Mouse (Mus musculus): ENCODE measurements at regions not wholly inside any gene's neighbourhood (a gene's known extent, or its start where the extent isn't known, plus 50 kb on each side); places are given as distances from the start of the nearest gene placed in this dataset.

DNA sequence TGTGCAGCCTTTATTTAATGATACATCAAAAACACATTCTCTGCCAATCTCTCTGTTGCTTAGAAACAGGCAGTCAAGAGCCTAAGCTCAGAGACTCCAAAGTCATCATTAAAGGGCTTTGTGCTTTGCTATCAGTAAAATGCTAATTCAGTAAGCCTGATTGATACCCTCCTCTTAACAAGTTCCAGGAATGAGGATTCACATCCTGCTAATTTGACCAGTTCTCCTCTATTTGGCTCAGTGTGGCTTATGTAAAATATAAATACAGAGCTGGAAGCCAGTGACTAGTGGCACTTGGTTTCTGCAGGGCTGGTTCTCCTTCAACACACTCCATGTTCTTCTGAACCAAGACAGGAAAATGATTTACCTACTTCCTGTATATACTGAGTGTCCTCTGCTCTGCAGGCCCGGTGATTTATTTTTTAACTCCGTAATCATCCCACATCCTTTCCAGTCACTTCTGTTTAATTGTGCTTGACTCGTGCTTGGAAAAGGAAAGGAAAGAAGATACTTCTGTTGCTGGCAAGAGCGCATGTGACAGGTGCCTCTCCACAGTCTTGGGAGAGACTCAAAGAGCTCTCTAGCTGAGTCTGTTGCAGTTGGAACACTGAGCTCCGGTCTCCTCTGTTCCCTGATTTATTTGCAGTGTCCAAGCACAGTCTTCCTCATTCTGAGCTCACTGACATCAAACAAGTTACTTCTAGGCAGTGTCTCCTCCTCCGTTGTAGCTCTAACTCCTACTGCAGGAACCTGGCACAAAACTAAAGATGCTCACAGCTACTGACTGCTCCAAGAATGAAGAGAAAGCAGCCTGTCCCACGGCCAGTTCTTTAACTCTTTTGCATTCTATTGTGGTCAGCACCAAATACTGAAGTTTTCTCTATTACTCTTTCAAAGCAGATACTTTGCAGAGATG, 559.0 kb downstream of the Rps29 start:
- H3K27ac ChIP-seq (ENCODE audit: low read length), result no peak overlapping the region
- no peaks in the 10 kb centered on the region for H3K36me3 ChIP-seq (ENCODE audit: control insufficient read depth, insufficient read depth, low read length)
- no peak overlapping the region for H3K9ac ChIP-seq (ENCODE audit: low read depth, low read length)
- no peaks in the 10 kb centered on the region for H3K27me3 ChIP-seq (replicated peaks; ENCODE audit: control insufficient read depth, insufficient read depth, low read length)
- no peak for ATAC-seq
- 29% methylated on average over 7 of the region's 7 CpGs for WGBS
- no peak overlapping the region for H3K4me2 ChIP-seq (ENCODE audit: low read depth, low read length)
- no peak overlapping the region for H3K4me3 ChIP-seq (ENCODE audit: low read length)
- H3K4me1 ChIP-seq (ENCODE audit: control insufficient read depth, insufficient read depth, low read length), result no peaks in the 10 kb centered on the region
- H3K9me3 ChIP-seq (ENCODE audit: control insufficient read depth, low read length), result no peaks in the 10 kb centered on the region

GRCm38 (mm10) chr12:68599016-68599616, 559.9 kb downstream of the Rps29 start:
- no peaks in the 10 kb centered on the region for H3K9me3 ChIP-seq (ENCODE audit: control insufficient read depth, low read length)
- H3K4me3 ChIP-seq (ENCODE audit: low read length), result no peak overlapping the region
- H3K27me3 ChIP-seq (replicated peaks; ENCODE audit: control insufficient read depth, insufficient read depth, low read length), result no peaks in the 10 kb centered on the region
- H3K27ac ChIP-seq (ENCODE audit: low read length), result no peak overlapping the region
- H3K4me2 ChIP-seq (ENCODE audit: low read depth, low read length), result no peak overlapping the region
- H3K9ac ChIP-seq (ENCODE audit: low read depth, low read length), result no peak overlapping the region
- no peak for ATAC-seq
- no peaks in the 10 kb centered on the region for H3K4me1 ChIP-seq (ENCODE audit: control insufficient read depth, insufficient read depth, low read length)
- WGBS, result 67% methylated on average over 8 of the region's 8 CpGs
- H3K36me3 ChIP-seq (ENCODE audit: control insufficient read depth, insufficient read depth, low read length), result no peaks in the 10 kb centered on the region

- WGBS, result 82% methylated on average over 3 of the region's 3 CpGs
- Histone ChIP-seq H3K4me2 (ENCODE audit: low read depth, low read length) (no peak overlapping the region), H3K4me3 (ENCODE audit: low read length) (no peak overlapping the region), H3K4me1 (ENCODE audit: control insufficient read depth, insufficient read depth, low read length) (no peaks in the 10 kb centered on the region), H3K36me3 (ENCODE audit: control insufficient read depth, insufficient read depth, low read length) (no peaks in the 10 kb centered on the region), H3K27ac (ENCODE audit: low read length) (no peak overlapping the region), H3K9me3 (ENCODE audit: control insufficient read depth, low read length) (no peaks in the 10 kb centered on the region), H3K9ac (ENCODE audit: low read depth, low read length) (no peak overlapping the region), H3K27me3 (replicated peaks; ENCODE audit: control insufficient read depth, insufficient read depth, low read length) (no peaks in the 10 kb centered on the region)
- ATAC-seq, result no peak
These were observed 573.5 kb downstream of the Rps29 start for GRCm38 (mm10) chr12:68585524-68585872.

- H3K27ac ChIP-seq (ENCODE audit: low read length), result no peak overlapping the region
- H3K27me3 ChIP-seq (replicated peaks; ENCODE audit: control insufficient read depth, insufficient read depth, low read length), result no peaks in the 10 kb centered on the region
- H3K9ac ChIP-seq (ENCODE audit: low read depth, low read length), result no peak overlapping the region
- no peaks in the 10 kb centered on the region for H3K36me3 ChIP-seq (ENCODE audit: control insufficient read depth, insufficient read depth, low read length)
- no peak overlapping the region for H3K4me3 ChIP-seq (ENCODE audit: low read length)
- no peaks in the 10 kb centered on the region for H3K9me3 ChIP-seq (ENCODE audit: control insufficient read depth, low read length)
- WGBS, result 35% methylated on average over 6 of the region's 6 CpGs
- no peak overlapping the region for H3K4me2 ChIP-seq (ENCODE audit: low read depth, low read length)
- ATAC-seq, result no peak
- H3K4me1 ChIP-seq (ENCODE audit: control insufficient read depth, insufficient read depth, low read length), result no peaks in the 10 kb centered on the region
These were observed 574.0 kb downstream of the Rps29 start for GRCm38 (mm10) chr12:68584786-68585523.

- H3K4me3 ChIP-seq (ENCODE audit: low read length), result no peak overlapping the region
- no peak for ATAC-seq
- no peak overlapping the region for H3K4me2 ChIP-seq (ENCODE audit: low read depth, low read length)
- no peaks in the 10 kb centered on the region for H3K4me1 ChIP-seq (ENCODE audit: control insufficient read depth, insufficient read depth, low read length)
- no peaks in the 10 kb centered on the region for H3K36me3 ChIP-seq (ENCODE audit: control insufficient read depth, insufficient read depth, low read length)
- no peak overlapping the region for H3K27ac ChIP-seq (ENCODE audit: low read length)
- WGBS, result 58% methylated on average over 5 of the region's 5 CpGs
- H3K27me3 ChIP-seq (replicated peaks; ENCODE audit: control insufficient read depth, insufficient read depth, low read length), result no peaks in the 10 kb centered on the region
- H3K9me3 ChIP-seq (ENCODE audit: control insufficient read depth, low read length), result no peaks in the 10 kb centered on the region
- H3K9ac ChIP-seq (ENCODE audit: low read depth, low read length), result no peak overlapping the region
These were observed 579.1 kb downstream of the Rps29 start for GRCm38 (mm10) chr12:68579909-68580308.

DNA sequence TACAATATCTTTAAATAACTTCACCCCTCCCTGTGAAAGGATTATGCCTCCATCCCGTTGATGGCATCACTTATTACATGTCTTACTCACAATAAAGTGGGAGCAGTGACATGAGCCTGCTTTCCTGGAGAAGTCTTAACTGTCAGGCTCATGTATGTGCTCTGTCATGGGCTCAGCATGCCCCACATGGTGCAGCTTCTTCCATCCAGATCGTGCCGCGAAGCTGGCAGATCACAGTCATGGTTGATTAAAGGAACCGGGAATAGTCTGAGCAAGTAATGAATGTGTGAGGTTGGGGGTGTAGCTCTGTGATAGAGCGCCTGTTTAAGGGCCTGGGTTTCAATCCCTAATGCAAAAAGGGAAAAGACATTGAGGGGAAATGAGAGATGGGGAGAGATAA, 581.5 kb downstream of the Rps29 start:
- no peak for ATAC-seq
- no peak overlapping the region for H3K4me2 ChIP-seq (ENCODE audit: low read depth, low read length)

DNA sequence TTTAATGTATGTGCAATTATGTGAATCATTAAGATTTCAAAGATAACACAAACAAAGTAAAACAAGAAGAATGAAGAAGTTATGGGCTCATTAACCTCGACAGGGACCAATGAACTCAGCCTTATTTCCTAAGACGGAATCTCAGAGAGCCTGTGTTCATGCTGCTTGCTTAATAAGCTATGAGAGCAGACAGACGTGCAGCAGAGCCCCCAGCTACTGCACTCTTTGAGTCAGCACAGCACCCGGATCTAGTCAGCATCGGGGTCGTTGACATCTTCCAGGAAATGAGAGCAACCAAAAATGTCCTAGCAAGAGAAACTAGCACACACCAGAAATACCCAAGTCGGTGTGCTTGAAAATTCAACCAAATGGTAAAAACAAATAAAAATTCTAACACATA, 582.1 kb downstream of the Rps29 start:
- no peaks in the 10 kb centered on the region for H3K9me3 ChIP-seq (ENCODE audit: control insufficient read depth, low read length)
- no peak overlapping the region for H3K4me3 ChIP-seq (ENCODE audit: low read length)
- no peak for ATAC-seq
- WGBS, result 40% methylated on average over 7 of the region's 7 CpGs
- no peaks in the 10 kb centered on the region for H3K4me1 ChIP-seq (ENCODE audit: control insufficient read depth, insufficient read depth, low read length)
- no peak overlapping the region for H3K4me2 ChIP-seq (ENCODE audit: low read depth, low read length)
- H3K9ac ChIP-seq (ENCODE audit: low read depth, low read length), result no peak overlapping the region
- no peaks in the 10 kb centered on the region for H3K27me3 ChIP-seq (replicated peaks; ENCODE audit: control insufficient read depth, insufficient read depth, low read length)
- no peak overlapping the region for H3K27ac ChIP-seq (ENCODE audit: low read length)
- H3K36me3 ChIP-seq (ENCODE audit: control insufficient read depth, insufficient read depth, low read length), result no peaks in the 10 kb centered on the region

More for the DNA sequence above, 581.5 kb downstream of the Rps29 start:
- H3K27ac ChIP-seq (ENCODE audit: low read length), result no peak overlapping the region
- no peaks in the 10 kb centered on the region for H3K36me3 ChIP-seq (ENCODE audit: control insufficient read depth, insufficient read depth, low read length)
- no peaks in the 10 kb centered on the region for H3K27me3 ChIP-seq (replicated peaks; ENCODE audit: control insufficient read depth, insufficient read depth, low read length)
- H3K4me3 ChIP-seq (ENCODE audit: low read length), result no peak overlapping the region
- H3K9ac ChIP-seq (ENCODE audit: low read depth, low read length), result no peak overlapping the region
- H3K4me1 ChIP-seq (ENCODE audit: control insufficient read depth, insufficient read depth, low read length), result no peaks in the 10 kb centered on the region
- WGBS, result 69% methylated on average over 6 of the region's 6 CpGs
- H3K9me3 ChIP-seq (ENCODE audit: control insufficient read depth, low read length), result no peaks in the 10 kb centered on the region

DNA sequence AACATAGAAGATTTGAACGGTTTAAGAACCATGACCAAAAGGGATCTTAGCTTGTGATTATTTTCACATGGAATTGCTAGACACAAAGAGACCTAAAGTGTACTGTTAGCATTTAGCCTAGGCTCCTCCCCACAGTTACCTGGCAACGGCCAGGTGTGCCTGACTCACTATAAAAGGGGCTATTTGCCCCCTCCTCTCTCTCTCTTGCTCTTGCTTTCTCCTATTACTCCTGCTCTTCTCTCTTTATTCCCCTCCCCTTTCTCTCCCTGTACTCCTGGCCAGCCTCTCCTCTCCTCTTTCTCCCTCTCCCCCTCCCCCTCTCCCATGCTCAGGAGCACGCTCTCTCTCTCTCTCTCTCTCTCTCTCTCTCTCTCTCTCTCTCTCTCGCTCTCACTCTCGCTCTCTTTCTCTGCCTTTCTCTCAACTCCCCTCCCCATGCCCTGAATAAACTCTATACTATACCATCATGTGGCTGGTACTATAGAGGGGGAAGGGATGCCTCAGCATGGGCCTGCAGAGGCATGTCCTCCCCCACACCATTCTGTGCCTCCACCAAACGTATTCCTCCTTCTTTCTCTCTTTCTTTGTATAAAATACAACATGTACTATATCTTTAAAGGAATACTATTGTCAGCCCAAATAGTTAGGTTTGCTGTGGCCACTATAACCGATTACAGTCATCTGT, 603.9 kb downstream of the Rps29 start:
- 57% methylated on average over 7 of the region's 7 CpGs for WGBS
- no peak for ATAC-seq

GRCm38 (mm10) chr12:68554292-68554691, 604.7 kb downstream of the Rps29 start:
- H3K4me3 ChIP-seq (ENCODE audit: low read length), result no peak overlapping the region

More for the DNA sequence above, 603.9 kb downstream of the Rps29 start:
- Histone ChIP-seq H3K36me3 (ENCODE audit: control insufficient read depth, insufficient read depth, low read length) (no peaks in the 10 kb centered on the region), H3K9ac (ENCODE audit: low read depth, low read length) (no peak overlapping the region), H3K27me3 (replicated peaks; ENCODE audit: control insufficient read depth, insufficient read depth, low read length) (no peaks in the 10 kb centered on the region), H3K4me3 (ENCODE audit: low read length) (no peak overlapping the region), H3K27ac (ENCODE audit: low read length) (no peak overlapping the region), H3K4me2 (ENCODE audit: low read depth, low read length) (no peak overlapping the region), H3K9me3 (ENCODE audit: control insufficient read depth, low read length) (no peaks in the 10 kb centered on the region), H3K4me1 (ENCODE audit: control insufficient read depth, insufficient read depth, low read length) (no peaks in the 10 kb centered on the region)

More at GRCm38 (mm10) chr12:68554292-68554691, 604.7 kb downstream of the Rps29 start:
- 54% methylated on average over 2 of the region's 2 CpGs for WGBS
- Histone ChIP-seq H3K4me1 (ENCODE audit: control insufficient read depth, insufficient read depth, low read length) (no peaks in the 10 kb centered on the region), H3K36me3 (ENCODE audit: control insufficient read depth, insufficient read depth, low read length) (no peaks in the 10 kb centered on the region), H3K4me2 (ENCODE audit: low read depth, low read length) (no peak overlapping the region), H3K27ac (ENCODE audit: low read length) (no peak overlapping the region), H3K9me3 (ENCODE audit: control insufficient read depth, low read length) (no peaks in the 10 kb centered on the region), H3K9ac (ENCODE audit: low read depth, low read length) (no peak overlapping the region), H3K27me3 (replicated peaks; ENCODE audit: control insufficient read depth, insufficient read depth, low read length) (no peaks in the 10 kb centered on the region)
- ATAC-seq, result no peak

Data from intestine, embryonic 16.5 days (tissue).